Mouse (Mus musculus) lung, adult 2 months (tissue): Measurements from ENCODE around the gene Maml2. TPM values are rescaled to one million over a fixed set of nuclear protein-coding genes. Genes with fewer than 3 reads are reported as not detected.

Experiments used
- DNase-seq: peaks from one replicate; pipeline ENCODE4 v3.0.0; 2022
- H3K4me1 ChIP-seq: fragments of 200-500 bp; 2 replicates; pipeline ENCODE4 v1.6.1; 2011; ENCODE audit warnings: low read length; ENCODE audit not compliant: control insufficient read depth, insufficient read depth
- H3K4me3 ChIP-seq: fragments of 200-500 bp; replicated peaks from 2 replicates; pipeline ENCODE3; 2011; ENCODE audit warnings: low read depth, mild to moderate bottlenecking, control low read depth, low read length; ENCODE audit errors: extremely low read depth
- CTCF ChIP-seq: fragments of 200-500 bp; IDR thresholded peaks from 2 replicates; pipeline ENCODE4 v1.5.1; 2011; ENCODE audit warnings: mild to moderate bottlenecking, low read length, control low read depth; ENCODE audit not compliant: insufficient read depth
- POLR2A ChIP-seq: fragments of 200-500 bp; IDR thresholded peaks from 2 replicates; pipeline ENCODE4 v1.6.1; 2011; ENCODE audit warnings: low read depth, mild to moderate bottlenecking, control low read depth, low read length, borderline replicate concordance; ENCODE audit errors: extremely low read depth
- WGBS: fragments of 180-500 bp; shearing (Covaris S2); methylation state at CpG from one replicate; pipeline ENCODE4 v1.1.7; 2018; 5-methylcytosine and 5-hydroxymethylcytosine counted together
- polyA plus RNA-seq: library from polyadenylated mRNA; depleted of rRNA; stranded (reverse); fragments of >200 nt; gene quantifications from 2 replicates; pipeline ENCODE4 v1.2.3, GENCODE M21; 2012

Gene Maml2
- polyA plus RNA-seq, 1 experiment: 17.1 TPM

GRCm38 (mm10) chr9:13297122-13297667, 562 bp upstream of the Maml2 start:
- peak; percentile 51 for DNase-seq
- peak overlapping the region; percentile 90 for H3K4me3 ChIP-seq
- H3K4me1 ChIP-seq: peaks cover 16% of the 10 kb centered on the region
- under 1% methylated on average over 12 of the region's 12 CpGs for WGBS
- TF ChIP-seq POLR2A (no peak), CTCF (no peak)

- 8% methylated on average over 9 of the region's 9 CpGs for WGBS
- Histone ChIP-seq H3K4me1 (peaks cover 23% of the 10 kb centered on the region), H3K4me3 (peak overlapping the region; percentile 90)
- no peak for DNase-seq
- TF ChIP-seq CTCF (no peak), POLR2A (no peak)
Measured at GRCm38 (mm10) chr9:13298513-13298878, 739 bp downstream of the Maml2 start.

- peaks cover 29% of the 10 kb centered on the region for H3K4me1 ChIP-seq
- 43% methylated on average over 6 of the region's 6 CpGs for WGBS
- TF ChIP-seq CTCF (no peak), POLR2A (no peak)
- no peak for DNase-seq
- peak overlapping the region; percentile 22 for H3K4me3 ChIP-seq
Measured at GRCm38 (mm10) chr9:13299190-13299589, 1.4 kb downstream of the Maml2 start.

GRCm38 (mm10) chr9:13300041-13300441, 2.3 kb downstream of the Maml2 start:
- peak overlapping the region; percentile 10 for H3K4me3 ChIP-seq
- TF ChIP-seq CTCF (no peak), POLR2A (no peak)
- 18% methylated on average over 3 of the region's 3 CpGs for WGBS
- H3K4me1 ChIP-seq: peaks cover 35% of the 10 kb centered on the region
- no peak for DNase-seq

GRCm38 (mm10) chr9:13300891-13301782, 3.4 kb downstream of the Maml2 start:
- WGBS: 71% methylated on average over 9 of the region's 9 CpGs
- no peak for TF ChIP-seq CTCF
- no peak for TF ChIP-seq POLR2A
- no peak for DNase-seq
- Histone ChIP-seq H3K4me1 (peaks cover 35% of the 10 kb centered on the region), H3K4me3 (no peak overlapping the region)

- 35% methylated on average over 6 of the region's 6 CpGs for WGBS
- peaks cover 35% of the 10 kb centered on the region for H3K4me1 ChIP-seq
- DNase-seq: no peak
- H3K4me3 ChIP-seq: no peak overlapping the region
- TF ChIP-seq POLR2A (no peak), CTCF (no peak)
Measured at GRCm38 (mm10) chr9:13302183-13302825, 4.5 kb downstream of the Maml2 start.

GRCm38 (mm10) chr9:13303099-13303771, 5.5 kb downstream of the Maml2 start:
- DNase-seq: no peak
- Histone ChIP-seq H3K4me1 (peaks cover 35% of the 10 kb centered on the region), H3K4me3 (no peak overlapping the region)
- WGBS: 83% methylated on average over 5 of the region's 5 CpGs
- no peak for TF ChIP-seq CTCF
- no peak for TF ChIP-seq POLR2A

GRCm38 (mm10) chr9:13303976-13304375, 6.2 kb downstream of the Maml2 start:
- TF ChIP-seq POLR2A (no peak), CTCF (no peak)
- peak overlapping the region; percentile 39 for H3K4me3 ChIP-seq
- H3K4me1 ChIP-seq: peaks cover 35% of the 10 kb centered on the region
- 6% methylated on average over 6 of the region's 6 CpGs for WGBS
- no peak for DNase-seq

GRCm38 (mm10) chr9:13306471-13306870, 8.7 kb downstream of the Maml2 start:
- TF ChIP-seq CTCF (no peak), POLR2A (no peak)
- Histone ChIP-seq H3K4me1 (peaks cover 28% of the 10 kb centered on the region), H3K4me3 (no peak overlapping the region)
- no peak for DNase-seq
- WGBS: 81% methylated on average over 3 of the region's 3 CpGs
